Mouse (Mus musculus) adrenal gland, adult 2 months (tissue): ENCODE measurements at regions not wholly inside any gene's neighbourhood (a gene's known extent, or its start where the extent isn't known, plus 50 kb on each side); places are given as distances from the start of the nearest gene placed in this dataset.

Experiments
- DNase-seq: peaks from one replicate; pipeline ENCODE4 v3.0.0; 2021

DNA sequence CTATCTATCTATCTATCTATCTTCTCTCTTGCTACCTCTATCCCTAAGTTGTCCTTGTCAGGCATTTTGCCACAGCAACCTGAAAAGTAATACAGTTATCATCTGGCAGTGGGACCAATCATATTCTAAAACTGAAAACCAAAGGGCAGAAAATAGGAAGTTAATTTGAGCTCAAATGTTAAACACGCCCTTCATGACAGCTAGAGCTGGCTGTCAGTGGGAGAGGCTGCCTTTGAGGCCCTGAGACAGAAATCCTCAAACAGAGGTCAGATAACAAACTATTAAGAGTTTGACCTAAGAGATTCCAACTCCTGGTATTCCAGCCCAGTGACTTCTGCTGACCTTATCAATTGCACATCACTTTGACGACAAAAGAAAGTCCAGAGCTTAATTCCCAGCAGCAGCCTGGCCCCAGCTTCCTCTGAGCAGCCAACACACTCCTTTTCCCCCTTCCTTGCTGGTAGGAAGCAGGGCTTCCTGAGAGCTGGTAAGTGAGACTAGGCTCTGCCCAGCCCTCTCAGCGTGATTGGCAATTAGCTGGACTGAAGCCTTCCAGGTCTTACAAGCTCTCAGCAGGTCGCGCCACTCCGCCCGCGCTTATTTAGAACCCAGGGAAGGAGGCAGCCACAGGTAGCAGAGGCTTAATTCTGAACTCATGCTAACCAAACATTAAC lies 250.0 kb downstream of the Sec61b start:
- DNase-seq, result no peak

DNA sequence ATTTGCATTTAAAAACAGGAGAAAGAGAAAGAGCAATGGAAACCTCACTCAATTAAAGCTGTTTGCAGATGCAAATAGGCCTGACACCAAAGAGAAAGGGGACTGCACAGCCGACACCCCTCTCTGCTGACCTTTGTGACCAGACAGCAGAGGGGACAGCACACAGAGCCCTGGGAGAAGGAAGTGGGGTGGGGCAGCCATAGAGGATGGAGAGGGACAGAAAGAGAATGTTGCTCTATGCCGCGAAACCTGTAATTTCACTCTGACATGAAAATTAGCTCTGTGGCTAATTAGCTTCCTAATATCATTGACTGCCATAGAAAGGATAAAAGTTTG lies 250.5 kb downstream of the Sec61b start:
- no peak for DNase-seq

DNA sequence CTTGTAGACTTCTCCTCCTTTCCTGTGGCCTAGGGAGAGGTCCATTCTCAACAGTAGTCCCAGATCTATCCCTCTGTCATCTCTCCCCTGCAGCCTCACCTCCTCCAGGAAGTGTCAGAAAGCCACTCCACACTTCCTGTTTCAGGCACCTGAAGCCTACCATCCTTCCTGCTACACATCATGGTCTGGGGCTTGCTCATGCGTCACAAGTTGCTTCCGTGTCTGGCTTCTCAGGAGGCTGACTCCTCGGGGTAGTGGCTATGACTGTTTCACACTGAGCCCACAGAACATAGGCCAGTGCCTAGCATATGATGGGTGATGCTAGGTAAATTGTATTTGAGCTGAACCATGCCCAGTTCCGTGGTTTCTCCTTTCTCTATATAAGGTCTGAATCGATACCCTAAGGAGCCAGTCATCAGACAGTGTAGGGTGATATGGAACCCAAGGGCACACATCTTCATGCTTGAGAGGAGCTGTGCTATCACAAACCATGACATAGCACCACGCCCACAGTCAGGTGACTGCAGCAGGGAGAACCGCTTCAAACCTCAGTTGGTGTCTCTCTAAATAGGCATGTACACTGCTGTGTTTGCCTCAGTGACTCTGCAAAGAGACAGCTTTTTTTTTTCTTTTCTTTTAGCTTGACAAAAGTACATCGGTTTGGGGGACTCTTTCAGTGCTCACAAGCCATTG lies 272.2 kb downstream of the Sec61b start:
- DNase-seq, result no peak

DNA sequence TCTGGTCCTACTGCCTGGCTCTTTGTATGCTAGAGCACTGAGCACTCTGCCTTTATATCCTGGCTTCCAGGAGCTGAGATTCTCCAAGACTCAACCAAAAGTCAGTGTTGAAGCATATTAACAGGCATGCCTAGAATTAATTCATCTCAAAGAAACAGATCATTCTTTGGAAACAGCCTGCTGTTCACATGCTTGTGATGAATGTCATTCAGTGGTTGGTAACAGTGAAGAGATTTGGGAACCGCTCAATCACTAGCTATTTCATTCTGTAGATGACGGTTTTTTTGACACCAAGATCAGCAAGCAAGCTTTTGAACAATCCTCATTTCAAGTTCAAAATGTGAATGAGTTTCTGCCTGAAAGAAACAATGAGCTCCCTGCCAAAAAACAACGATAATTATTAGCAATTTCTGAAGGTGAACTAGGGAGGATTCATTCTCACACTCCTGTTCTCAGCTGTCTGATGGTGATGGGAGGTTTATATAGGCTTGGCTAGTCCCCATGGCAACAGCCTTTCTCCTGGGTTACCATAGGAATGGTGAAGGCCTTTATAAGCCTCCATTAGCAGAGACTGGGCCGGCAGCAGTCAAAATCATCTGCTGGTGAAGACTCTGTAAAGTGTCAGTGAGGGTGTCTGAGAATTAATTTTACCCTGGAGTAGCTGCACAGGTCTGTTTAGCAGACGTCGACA lies 272.6 kb upstream of the Nr4a3 start:
- no peak for DNase-seq

DNA sequence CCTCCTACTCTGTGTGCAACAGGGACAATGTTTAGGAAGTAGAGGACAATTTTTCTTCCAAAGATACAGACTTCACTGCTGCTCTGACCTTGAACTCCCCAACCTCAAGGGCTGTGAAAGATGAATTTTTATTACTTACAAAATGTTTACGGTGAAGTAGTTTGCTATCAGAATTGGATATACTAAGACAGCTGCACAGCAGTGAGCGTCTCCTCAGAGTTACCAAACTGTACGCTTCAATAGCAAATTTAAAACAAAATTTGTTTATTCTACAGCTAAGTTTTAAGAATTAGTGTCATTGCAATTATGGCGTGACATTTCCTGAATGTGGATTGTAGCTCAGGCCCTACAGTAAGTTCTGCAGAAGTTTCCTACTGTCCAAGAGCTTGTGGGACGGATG lies 270.3 kb upstream of the Nr4a3 start:
- no peak for DNase-seq

DNA sequence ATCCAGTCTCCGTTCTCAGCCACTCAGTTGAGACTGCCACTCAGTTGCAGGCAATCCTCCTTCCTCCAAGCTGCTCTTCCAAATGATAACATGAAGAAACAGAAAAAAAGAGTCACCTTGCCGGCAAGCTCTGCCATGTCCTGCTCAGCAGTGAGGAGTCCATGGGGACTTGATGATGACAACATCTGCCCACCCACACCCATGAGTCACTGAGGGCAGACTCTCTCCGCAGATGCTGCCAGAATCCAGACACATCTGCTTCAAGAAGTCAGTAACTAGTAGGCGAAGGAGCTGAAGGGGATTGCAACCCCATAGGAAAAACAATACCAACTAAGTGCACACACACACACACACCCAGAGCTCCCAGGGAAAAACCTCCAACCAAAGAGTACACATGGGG lies 263.9 kb upstream of the Nr4a3 start:
- DNase-seq, result peak; percentile 38

DNA sequence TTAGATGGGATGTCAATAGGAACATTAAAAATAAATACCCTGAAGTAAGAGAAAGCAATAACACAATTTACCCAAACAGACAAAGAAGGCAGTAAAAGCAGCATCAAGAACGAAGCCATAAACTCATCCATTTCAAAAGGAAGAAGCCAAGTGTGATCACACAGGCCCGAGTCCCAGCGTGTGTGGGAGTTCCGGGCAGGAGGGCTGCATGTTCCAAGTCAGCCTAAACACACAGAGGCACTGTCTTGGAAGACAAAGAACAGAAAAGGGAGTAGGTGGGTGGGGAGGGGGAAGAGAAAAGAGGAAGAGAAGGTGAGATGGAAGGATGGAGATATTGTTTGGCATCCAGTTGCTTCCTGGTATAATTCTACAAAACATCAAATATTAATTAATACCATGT lies 248.0 kb upstream of the Nr4a3 start:
- DNase-seq, result no peak

DNA sequence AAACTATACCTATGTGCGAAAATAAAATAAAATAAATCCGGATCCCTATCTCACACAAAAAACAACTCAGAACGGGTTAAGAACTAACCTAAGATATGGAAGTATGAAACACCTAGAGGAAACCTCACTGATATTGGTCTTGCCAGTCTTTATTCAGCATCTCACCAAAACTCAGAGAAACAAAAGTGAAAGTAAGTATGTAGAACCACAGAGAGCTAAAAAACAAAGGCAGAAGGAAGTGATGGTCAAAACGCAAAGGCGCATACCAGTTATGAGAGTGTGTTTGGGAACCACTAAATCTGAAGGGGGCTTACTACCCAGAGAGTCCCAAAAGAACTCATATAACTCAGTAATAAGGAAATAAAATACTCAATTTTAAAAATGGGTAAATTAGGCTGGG lies 245.8 kb upstream of the Nr4a3 start:
- DNase-seq, result no peak

DNA sequence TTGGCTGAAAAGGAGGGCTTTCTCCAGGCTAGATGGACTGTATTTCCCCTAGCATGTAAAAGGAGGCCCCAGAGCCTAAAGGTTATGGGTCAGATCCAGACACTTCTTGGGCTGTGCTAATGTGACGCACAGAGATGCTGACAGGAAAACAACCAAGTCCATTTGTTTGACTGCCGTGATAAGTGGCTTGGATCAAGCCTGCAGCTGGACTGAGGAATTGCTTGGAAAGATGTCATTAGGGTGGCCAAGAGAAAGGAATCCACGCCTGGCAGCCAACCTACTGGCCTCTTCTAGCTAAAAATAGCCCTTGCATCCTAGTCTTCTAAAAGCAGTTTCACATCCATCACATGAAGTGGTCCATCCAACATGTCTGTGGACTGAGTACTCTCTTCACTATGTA lies 241.8 kb upstream of the Nr4a3 start:
- no peak for DNase-seq

DNA sequence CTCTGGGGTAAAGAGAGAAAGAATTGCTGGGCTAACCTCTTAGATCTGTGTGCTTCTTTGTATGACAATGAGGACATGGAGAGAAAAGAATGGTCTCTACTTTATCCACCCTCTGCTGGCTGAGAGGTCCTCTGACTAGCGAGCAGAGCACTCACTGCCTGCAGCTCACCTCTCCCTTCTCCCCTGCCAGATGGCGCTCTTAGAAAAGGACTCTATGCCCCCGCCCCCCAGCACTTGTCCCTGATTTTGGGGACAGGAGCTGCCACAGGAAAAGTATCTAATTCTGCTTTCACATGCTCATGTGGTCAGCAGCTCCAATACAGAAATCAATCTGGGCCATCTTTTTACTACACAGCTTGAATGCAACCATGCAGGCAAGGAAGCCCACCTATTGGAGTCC lies 237.1 kb upstream of the Nr4a3 start:
- no peak for DNase-seq

DNA sequence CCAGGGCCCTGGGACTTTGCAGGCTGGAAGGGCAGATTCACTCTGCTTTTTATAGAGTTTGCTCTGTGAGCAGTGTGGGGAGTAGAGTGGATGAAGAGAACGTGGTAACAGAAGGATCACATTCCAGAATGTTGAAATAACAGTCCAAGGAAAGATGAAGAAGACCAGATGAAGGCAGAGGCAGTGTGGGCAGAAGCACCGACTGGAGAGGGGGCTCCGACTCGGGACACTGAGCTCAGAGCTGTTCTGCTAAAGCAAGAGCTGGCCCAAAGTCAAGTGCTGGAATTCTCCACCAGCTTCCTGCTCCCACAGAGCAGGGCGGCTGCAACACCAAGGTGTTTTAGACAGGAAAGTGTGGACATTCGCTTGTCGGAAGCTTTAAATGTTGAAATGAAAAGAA lies 230.9 kb upstream of the Nr4a3 start:
- no peak for DNase-seq

DNA sequence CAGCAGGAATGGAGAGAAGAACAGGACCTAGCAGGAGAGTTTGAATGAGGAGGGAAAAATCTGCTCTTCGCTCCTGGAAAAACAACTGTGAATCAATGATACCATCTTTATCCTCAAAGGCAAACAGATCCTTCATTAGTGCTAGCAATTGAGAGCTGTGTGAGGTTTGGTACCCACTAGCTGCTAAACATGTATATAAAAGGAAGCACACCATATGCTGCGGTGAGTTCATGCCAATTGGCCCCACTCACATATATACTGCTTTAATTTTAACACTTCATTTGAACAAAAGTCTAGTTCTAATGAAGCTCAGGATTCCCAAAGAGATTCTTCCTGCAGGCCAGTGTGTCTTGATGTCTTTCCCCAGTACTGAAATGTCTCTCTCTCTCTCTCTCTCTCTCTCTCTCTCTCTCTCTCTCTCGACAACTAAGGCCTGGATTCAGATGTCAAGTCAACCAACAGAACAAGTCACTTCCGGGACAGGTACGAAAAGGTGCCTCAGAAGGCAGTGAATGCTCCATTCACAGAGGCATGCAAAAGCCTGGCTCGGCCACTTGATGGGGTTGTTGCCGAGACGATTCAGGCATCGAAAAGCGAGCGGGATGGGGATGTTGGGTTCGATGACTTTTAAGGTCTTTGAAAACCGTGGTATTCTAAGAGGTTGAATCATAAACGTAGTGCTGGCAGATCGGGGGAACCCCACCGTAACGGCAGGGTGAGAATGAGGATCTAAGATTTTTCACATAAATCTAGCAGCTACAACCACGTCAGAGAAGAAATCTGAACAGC lies 226.4 kb upstream of the Nr4a3 start:
- DNase-seq, result no peak

DNA sequence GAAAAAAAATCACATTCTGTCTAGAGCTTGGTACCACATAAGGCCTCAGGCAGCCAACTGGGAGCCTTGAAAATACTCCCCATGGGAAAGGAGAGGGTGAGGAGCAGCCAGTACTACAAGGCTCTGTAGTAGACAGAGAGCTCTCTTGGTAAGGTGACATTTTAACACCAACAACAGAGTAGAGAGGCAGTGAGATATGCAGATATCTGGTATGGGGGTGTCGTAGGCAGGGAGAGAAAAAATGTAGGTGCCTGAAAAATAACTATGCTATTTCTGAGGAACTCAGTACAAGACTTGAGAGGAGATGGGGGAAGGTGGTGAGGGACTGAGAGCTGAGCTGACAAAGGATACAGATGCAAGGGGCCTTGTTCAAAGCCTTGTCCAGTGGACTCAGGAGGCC lies 224.4 kb upstream of the Nr4a3 start:
- no peak for DNase-seq

DNA sequence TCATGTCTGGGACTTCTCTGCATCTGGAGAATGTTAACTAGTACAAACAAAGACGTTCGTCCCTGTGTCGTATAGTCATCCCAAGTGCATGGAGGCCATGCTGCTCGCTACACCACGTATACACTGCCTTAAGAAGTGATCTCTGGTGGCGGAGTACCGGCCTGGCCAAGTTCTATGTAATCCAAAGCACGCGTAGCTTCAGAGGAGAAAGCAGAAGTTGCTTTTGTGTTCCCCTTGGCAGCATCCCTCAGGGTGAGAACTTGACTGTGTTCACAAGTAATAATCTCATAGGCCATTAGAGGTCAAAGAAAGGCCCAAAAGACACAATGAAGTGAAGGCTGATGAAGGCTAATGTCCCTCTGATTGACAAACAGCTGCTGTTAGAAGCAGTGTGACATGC lies 221.7 kb upstream of the Nr4a3 start:
- DNase-seq, result no peak

DNA sequence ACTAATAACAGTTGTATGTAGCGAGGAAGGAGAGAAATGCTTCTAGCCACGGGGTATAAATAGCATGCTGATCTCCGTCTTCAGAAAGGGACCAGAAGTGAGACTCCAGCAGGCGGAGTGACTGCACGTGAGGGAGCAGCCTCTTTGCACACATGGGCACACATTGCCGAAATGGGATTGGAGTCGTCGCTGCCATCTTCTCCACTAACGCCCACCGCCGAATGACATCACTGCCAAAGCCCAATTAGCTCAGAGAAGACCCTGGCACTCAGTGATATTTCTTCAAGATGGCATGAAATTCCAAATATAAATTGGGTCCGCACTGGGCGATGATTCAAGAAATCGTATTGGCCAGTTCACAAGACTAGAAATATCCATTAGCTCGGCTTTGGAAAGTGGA lies 220.9 kb upstream of the Nr4a3 start:
- no peak for DNase-seq

DNA sequence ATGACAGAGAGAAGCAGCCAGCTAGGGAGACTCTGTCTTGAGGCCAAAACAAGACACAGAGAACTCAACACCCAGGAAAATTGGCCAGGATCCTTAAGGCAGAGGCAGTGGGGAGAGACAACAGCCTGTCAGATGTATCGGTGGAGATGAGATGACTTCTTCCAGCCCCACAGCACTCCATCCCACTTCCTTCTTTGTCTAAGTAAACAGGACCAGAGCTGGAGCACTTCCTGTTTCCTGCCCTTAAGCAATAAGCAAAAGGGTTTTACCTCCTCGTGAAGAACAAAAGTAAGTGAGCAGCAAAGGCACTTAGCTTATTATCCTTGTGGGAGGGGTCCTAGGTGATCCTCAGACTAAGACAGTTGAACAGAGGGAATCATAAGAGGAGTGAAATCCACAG lies 212.0 kb upstream of the Nr4a3 start:
- no peak for DNase-seq

DNA sequence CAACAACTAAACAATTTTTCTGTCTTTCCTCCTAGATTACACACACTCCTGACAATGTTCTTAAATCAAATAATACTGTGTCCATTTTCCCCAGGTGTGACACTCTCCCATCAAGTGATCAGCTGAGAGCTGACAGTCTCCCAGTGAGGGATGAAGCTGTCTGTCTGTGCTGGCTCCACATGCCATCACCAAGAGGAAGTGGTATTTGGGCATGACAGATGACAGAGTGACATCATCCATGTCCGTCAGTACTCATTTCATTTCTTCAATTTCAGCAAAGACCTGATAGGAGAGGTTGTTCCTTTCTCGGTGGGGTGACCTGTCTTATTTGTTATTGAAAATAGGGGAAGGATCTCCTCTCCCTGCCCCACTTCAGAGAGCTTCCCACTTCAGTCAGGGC lies 206.5 kb upstream of the Nr4a3 start:
- no peak for DNase-seq

DNA sequence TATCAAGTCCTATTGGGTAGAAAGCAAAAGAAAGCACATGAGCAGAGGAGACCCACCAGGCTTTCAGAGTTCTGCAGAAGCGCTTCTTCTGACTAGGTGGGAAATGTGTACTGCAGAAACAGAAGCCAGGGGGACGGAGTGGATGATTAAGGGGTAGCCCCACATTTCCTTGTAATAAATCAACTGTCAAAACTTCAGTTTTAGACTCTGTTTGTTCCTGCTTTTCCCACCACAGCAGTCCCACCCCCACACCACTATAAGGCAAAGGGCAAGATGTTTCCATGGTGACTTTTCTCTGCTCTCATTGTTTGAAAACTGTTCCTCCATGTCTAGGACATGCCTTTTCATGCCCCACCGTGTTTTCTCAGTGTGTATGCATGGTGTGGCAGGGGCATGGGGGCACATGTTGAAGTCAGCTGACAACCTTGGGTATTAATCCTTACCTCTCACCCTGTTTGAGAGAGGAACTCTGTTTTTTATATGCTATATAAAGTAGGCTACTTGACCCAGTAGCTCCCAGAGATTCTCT lies 202.8 kb upstream of the Nr4a3 start:
- DNase-seq, result no peak

DNA sequence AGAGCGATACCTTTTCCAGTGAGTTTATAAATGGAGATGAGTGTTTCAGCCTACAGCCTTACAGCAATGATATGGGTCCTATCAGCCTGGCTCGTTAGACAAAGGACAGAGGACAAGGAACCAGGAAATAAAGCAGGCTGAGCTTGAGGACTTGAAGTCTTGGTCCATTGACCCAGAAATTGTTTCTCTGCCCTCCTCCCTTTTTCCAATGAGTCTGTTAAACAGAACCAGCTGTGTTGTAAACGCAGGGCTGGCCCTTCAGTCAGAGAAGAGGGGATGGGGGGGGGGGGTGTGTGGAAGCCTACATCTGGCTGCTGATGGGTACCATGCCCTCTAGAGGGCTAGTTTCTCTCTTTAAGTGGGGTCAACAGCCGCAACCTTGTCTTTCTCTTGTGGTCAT lies 199.7 kb upstream of the Nr4a3 start:
- no peak for DNase-seq

DNA sequence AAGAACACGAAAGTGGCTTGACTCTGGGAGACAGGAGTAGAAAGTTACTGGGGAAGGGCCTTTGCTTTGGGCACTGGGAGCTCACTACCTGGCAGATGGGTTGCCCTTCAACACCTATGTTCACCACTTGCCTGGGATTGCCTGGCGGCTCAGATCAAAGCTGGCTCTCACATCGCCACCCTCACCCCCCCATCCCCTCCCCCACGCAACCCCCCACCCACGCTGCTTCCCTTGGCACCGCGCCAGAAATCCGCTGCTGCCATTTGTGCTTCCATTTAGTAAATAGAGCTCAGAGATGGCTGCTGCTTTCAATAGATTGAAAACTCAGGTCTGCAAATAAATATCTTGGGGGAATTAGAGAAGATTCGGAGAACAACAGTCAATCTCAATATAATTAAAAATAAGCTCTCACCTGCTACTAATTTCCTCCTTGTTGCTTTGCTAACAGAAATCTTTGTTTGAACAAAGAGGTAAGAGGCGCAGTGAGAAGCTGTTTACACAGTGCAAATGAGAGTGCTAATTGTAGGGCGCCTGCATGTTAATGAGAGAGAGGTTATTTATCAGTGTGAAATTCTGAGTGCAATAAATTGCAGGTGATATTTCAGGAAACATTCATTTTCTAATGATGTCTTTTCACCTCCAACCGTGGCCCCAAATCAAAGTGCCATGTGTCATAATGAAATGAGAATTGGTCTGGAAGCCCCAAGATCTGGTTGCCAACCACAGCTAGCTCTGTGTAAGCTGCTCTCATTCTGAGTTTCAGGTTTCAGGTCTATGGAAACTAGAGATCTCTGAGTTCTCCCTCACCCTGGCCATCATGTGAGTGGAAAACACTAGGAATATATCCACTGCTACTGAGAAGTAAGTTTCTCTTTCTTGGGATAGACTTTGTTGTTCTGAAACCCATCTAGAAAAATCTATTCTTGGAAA lies 198.3 kb upstream of the Nr4a3 start:
- no peak for DNase-seq

DNA sequence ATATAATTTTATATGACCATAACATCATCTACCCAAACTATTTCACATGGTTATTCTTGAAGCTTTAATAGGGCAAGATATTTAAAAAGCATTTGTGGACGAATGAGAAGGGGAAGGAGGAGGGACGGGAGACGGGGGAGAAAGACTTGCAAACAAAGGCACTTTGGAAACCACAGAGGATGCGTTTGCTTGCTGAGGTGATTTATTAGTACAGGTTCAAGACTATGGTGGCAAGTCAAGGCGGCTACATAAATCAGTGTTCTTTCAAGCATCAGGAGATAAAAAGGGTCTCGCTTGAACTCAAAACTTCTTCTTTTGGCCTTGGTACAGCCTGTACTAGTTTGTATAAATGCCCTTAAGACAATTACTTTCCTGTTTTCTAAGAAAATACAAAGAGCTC lies 183.8 kb upstream of the Nr4a3 start:
- DNase-seq, result no peak
